Mouse (Mus musculus): ENCODE results near the gene Spaar.

- TF ChIP-seq POLR2A (IDR thresholded peaks at IDR 0.05; ENCODE audit: control insufficient read depth, low read depth, low read length): no peak
- no peak for TF ChIP-seq CTCF (IDR thresholded peaks at IDR 0.05; ENCODE audit: control insufficient read depth, insufficient read depth, insufficient replicate concordance, low read depth, low read length)
Measured at GRCm38 (mm10) chr4:43730750-43731297, 990 bp downstream of the Spaar start.
